Mouse (Mus musculus): ENCODE measurements around the gene Adamtsl1.

The Adamtsl1 gene

DNA sequence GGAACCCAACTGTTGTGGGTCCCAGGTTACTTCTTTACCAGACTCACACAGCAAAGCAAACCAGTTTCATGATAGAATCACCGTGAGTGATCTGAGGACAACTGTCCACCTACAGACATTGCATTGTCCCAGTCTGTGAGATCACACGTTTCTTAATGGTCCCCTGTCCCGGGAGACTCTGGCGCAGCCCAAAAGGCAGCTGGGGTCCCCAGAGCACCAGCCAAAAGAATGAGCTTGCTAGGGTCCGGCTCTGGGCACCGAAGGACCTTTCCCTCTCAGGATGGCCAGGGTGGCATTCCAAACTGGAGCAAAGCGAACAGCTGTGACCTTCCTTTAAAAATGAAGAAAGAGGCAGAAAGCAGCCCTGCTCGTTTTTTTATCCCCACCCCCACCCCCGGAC is at the start of gene Adamtsl1:
TSS of gene Adamtsl1 (plus strand) at position 381 of the 400 bp plus-strand sequence.
- DNase-seq (ENCODE audit: low read depth, low spot score), result no peak

- DNase-seq (ENCODE audit: low read depth, low spot score), result no peak
Observed at GRCm38 (mm10) chr4:85483586-85483985, 30.4 kb upstream of the Adamtsl1 start.

- DNase-seq (ENCODE audit: low read depth, low spot score), result no peak
Observed at GRCm38 (mm10) chr4:85486316-85486946, 27.5 kb upstream of the Adamtsl1 start.

DNA sequence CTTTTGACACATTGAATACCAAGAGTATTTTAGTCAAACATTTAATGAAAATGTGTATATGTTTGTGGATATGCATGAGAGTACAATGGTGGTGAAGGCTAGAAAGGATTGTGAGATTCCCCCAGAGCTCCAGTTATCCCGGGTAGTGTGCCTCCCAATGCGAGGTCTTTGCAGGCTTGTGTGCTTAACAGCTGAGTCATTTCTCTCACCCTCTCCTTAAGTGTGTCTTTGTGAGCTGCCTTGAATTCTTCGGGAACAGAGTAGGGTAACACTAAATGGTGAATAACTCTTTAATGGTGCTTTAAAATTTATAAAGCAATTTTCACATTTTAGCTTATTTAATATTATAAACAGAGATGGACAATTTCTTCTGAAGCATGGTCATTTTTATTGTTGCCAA is 8.3 kb upstream of the Adamtsl1 start:
- no peak for DNase-seq (ENCODE audit: low read depth, low spot score)

DNA sequence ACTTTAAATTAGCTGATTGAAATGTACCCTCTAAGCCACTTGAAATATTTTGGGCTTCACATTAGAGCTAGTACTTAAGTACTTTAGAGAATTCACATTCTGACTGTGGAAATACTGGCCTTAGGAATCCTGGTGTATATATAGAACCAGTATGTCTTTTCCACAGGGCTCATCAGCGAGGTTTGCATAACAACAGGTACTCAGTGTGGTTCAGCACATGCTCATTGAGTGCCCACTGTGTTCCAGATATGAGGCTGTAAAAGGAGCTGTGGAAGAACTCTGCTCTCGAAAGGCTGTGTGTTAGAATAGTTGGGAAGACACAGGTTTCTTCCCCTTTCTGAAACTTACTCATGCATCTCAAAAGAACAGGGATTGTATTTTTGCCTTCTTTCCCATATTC is 7.0 kb upstream of the Adamtsl1 start:
- DNase-seq (ENCODE audit: low read depth, low spot score), result no peak

DNA sequence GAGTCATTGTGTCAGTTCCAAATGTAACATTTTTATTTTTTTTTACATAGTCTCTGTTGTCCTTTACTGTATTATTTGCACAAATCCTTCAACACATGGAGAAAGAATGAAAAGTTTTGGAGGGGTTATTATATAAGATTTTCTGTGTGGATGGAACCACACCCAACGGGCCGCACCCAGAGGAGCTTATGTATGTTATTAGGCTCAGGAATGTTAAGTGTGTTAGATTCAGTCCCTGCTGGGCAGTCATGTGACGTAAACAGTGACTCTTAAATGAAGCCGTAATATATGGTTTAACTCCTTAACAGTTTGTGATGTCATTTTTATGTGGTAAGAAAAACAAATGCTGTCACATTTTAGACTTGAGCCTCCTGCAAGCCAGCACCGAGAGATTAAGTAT is 6.5 kb upstream of the Adamtsl1 start:
- no peak for DNase-seq (ENCODE audit: low read depth, low spot score)

DNA sequence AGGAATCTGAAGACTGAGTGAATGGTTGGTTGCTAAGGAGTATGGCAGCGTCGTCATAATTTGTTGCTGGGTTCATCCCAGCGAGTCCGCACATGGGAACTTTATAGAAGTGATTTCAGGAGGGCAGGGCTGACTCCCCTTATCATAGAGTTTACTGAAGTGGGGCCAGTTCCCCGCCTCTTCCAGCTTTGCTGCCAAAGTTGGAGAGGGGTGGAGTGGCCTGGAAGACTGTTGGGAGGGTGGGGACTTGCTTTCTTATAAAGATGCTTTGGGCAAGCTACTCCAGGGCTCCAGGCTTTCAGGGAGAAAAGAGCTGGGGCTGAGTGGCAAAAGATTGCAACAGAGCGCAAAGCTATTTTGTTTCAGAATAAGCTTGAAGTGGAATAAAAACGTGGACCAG is 684 bp upstream of the Adamtsl1 start:
- no peak for DNase-seq (ENCODE audit: low read depth, low spot score)

DNA sequence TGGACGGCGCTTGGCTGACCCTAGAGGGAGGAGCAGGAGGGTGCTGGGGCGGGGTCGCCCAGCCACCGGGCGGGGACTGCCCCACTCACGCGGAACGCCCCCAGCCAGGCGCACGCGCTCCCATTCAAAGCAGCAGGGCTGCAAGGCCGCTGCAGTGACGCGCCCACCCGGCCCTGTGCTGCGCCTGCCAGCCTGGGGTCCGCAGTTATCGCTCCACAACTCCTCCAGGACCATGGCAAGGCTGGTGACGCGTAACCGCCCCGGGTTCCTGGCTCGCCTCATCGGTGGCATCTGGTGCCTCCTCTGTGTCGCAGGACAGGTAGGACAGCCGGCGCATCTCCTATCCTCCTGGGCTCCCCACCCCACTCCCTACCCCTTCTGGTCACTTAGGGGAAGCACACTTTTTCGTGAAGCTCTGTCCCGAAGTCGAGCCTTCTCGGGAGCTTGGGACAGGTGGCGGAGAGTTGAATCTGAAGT is 271 bp downstream of the Adamtsl1 start:
- DNase-seq (ENCODE audit: low read depth, low spot score), result no peak

DNA sequence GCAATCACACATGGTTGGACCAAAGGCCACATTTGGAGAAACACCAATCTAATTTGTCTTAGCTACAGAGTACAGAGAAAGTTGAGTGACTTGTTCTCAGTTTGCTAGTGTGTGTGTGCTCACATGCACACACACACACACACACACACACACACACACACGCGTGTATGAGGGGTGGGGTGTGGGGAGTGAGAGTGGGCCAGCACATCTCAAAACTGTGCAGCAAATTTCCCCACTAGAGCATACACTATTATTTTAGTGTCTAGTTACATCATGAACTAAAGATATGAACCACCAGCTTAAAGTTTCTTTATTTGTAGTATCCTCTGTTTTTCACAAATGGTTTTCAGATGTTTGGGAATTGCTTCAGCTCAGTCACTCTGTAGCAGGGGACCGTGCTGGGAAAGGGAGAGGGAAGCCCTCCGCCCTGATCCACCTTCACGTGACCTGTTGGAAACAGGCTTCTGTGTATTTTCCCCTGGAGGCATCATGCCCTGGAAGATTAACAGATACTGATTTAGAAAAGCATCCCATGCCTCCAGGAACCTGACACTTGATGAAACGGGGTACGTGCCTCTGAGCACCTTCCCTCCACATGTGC is 13.1 kb downstream of the Adamtsl1 start:
- DNase-seq (ENCODE audit: low read depth, low spot score), result no peak

DNA sequence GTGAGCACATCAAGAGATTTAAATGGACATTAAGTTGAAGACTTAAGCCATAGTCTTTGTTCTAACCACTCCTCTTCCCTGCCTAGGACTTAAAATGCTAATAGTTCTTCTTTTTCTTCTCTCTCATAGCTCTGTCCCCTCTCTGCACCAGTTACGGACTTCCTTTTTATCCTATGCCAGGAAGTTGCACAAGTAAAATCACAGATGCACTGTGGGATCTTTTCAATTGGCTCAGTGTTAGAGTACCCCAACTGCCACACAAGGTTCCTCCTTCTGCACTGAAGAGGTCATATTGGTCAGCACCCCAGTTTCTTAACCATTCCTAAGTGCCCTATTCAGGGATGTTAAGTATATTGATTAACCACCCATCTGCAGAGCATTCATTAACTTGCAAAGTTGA is 15.9 kb downstream of the Adamtsl1 start:
- no peak for DNase-seq (ENCODE audit: low read depth, low spot score)

- DNase-seq (ENCODE audit: low read depth, low spot score), result no peak
Observed at GRCm38 (mm10) chr4:85539677-85540076, 25.7 kb downstream of the Adamtsl1 start.

DNA sequence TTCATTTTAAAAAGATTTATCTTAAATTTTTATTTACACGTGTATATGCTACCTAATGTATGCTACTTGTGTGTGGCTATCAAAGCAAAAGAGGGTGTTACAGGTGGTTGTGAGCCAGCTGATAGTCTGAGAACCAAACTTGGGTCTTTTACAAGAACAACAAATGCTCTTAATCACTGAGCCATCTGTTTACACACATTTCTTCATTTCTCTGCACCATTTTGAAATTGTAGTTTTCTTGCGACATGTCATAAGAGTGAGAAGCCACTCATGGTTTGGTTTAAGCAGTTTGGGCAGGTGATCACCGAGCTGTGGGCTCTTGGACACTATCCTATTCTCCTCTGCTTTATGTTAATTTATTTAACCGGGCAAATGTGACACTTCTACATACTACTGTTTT is 29.2 kb downstream of the Adamtsl1 start:
- DNase-seq (ENCODE audit: low read depth, low spot score), result no peak

GRCm38 (mm10) chr4:85554696-85555095 is 40.7 kb downstream of the Adamtsl1 start:
- no peak for DNase-seq (ENCODE audit: low read depth, low spot score)

DNA sequence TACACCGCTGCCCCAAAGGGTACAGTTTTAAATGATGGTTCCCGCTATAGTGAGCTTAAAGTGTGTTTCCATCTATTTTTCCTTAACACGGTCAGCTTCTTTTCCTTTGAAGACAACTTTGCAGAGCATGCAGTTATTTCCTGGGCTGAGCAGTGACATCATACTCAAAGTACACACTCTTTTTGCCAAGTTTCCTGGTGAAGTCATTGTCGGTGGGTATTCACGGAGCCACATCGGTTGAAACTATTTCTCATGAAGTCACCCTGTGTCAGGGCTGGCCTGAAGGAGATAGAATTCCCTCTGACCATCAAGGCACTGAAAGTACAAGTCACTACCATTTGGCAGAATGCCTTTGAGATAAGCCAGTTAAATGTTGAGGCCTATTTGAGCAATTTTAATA is 45.8 kb downstream of the Adamtsl1 start:
- no peak for DNase-seq (ENCODE audit: low read depth, low spot score)

GRCm38 (mm10) chr4:85585426-85585825 is 71.5 kb downstream of the Adamtsl1 start:
- no peak for DNase-seq (ENCODE audit: low read depth, low spot score)

DNA sequence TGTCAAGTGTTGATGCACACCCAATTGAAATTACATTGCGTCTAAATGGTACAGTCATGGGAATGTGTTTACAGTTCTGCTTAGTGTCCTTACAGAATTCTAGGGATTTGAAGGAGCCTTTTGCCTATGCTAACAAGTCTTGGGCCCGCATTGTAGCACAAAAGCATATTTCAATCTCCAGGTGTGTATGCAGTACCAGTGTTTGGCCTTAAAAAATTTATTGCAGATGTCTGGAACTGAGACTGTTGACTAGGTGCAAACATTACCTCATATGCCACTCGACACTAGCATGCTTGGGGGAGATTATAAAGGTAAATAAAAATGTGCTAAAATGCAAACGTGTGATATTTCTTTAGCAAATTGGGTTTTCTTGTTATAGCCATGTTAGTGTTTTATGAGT is 75.0 kb downstream of the Adamtsl1 start:
- DNase-seq (ENCODE audit: low read depth, low spot score), result no peak

GRCm38 (mm10) chr4:85591037-85591436 is 77.1 kb downstream of the Adamtsl1 start:
- no peak for DNase-seq (ENCODE audit: low read depth, low spot score)

DNA sequence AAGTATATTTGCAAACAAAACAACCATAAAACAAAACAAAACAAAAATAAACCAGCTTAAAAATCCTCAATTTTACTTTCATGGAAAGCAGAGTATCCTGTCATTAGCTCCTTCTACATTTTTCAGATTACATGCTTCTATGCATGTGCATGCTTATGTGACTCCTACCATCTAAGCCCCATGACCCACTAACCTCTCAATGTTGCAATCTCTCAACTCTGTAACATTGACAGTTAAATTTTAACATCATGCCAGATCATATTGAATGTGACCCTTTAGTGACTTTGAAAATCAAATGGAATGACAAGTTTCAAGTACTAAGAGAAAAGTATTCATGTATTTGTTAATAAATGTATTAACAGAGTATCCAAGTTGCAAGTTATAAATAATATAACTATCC is 80.2 kb downstream of the Adamtsl1 start:
- no peak for DNase-seq (ENCODE audit: low read depth, low spot score)

GRCm38 (mm10) chr4:85613331-85613730 is 99.4 kb downstream of the Adamtsl1 start:
- no peak for DNase-seq (ENCODE audit: low read depth, low spot score)

GRCm38 (mm10) chr4:85618746-85619145 is 104.8 kb downstream of the Adamtsl1 start:
- no peak for DNase-seq (ENCODE audit: low read depth, low spot score)

- DNase-seq (ENCODE audit: low read depth, low spot score), result no peak
Observed at GRCm38 (mm10) chr4:85619261-85619660, 105.3 kb downstream of the Adamtsl1 start.

DNA sequence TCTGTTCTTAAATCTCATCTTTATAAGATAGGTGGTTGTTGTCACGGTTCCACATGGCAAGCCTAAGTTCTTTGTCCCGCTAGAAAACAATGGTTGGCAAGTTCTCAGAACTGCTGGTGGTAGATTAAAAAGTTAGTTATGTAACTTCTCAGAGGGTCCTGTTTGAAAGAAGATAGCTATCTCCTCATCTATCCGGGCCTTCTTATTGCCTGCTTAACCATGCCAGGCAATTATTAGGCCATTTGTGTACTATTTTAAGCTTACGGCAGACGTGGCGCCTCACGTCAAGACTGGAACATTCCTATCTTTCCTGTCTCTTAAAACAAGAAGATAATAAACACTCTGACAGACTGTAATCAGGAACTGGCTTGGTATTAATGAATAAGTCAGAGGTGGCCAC is 115.4 kb downstream of the Adamtsl1 start:
- no peak for DNase-seq (ENCODE audit: low read depth, low spot score)

GRCm38 (mm10) chr4:85669271-85669670 is 155.3 kb downstream of the Adamtsl1 start:
- no peak for DNase-seq (ENCODE audit: low read depth, low spot score)

GRCm38 (mm10) chr4:85669735-85670134 is 155.8 kb downstream of the Adamtsl1 start:
- DNase-seq (ENCODE audit: low read depth, low spot score), result no peak
